Comparison of ENCODE assay signal across 16 mouse cellular contexts in genomic region chr11:104968388-104968787, GRCm38 (mm10).
"Had no signal": no experiment of that assay in that cellular context is flagged by ENCODE, and none has a peak within 500 bp of the region (broad histone marks: within the 10 kb centered on the region; RNA-seq: fewer than 3 reads in every experiment).

No protein-coding gene starts in this region.

- H3K9ac ChIP-seq: neural tube, embryonic 13.5 days; neural tube, embryonic 15.5 days; stomach, embryonic 15.5 days had no signal

- H3K4me2 ChIP-seq: neural tube, embryonic 13.5 days; neural tube, embryonic 15.5 days; stomach, embryonic 15.5 days had no signal

- H3K9me3 ChIP-seq: neural tube, embryonic 13.5 days; neural tube, embryonic 15.5 days; stomach, embryonic 15.5 days had no signal

- H3K27ac ChIP-seq: neural tube, embryonic 13.5 days; neural tube, embryonic 15.5 days; stomach, embryonic 15.5 days; stomach, postnatal 0 days had no signal

- H3K4me1 ChIP-seq: neural tube, embryonic 13.5 days; neural tube, embryonic 15.5 days; stomach, embryonic 15.5 days had no signal

- H3K27me3 ChIP-seq: neural tube, embryonic 13.5 days; neural tube, embryonic 15.5 days; stomach, embryonic 15.5 days had no signal

- H3K4me3 ChIP-seq: neural tube, embryonic 13.5 days; neural tube, embryonic 15.5 days; stomach, embryonic 15.5 days had no signal

- DNase-seq: retina, postnatal 1 day; right cerebral cortex, adult 18-20 months; right cerebral cortex, postnatal 14 days; right cerebral cortex, postnatal 25 days; right cerebral cortex, postnatal 4 days; spleen, adult 18-20 months; thymus, adult 18-20 months; thymus, adult 2 months; thymus, postnatal 14 days; thymus, postnatal 25 days; thymus, postnatal 36 days; thymus, postnatal 4 days had no signal

- H3K36me3 ChIP-seq: neural tube, embryonic 13.5 days; neural tube, embryonic 15.5 days; stomach, embryonic 15.5 days had no signal
